Mouse (Mus musculus) spleen, postnatal 14 days (tissue): ENCODE measurements around the gene Fibp.

Source experiments
- DNase-seq, 2 experiments: peaks; one replicate each; pipeline ENCODE4 v3.0.0; 2021 to 2022; ENCODE audit warnings: low spot score in 2 of 2

Fibp gene

DNA sequence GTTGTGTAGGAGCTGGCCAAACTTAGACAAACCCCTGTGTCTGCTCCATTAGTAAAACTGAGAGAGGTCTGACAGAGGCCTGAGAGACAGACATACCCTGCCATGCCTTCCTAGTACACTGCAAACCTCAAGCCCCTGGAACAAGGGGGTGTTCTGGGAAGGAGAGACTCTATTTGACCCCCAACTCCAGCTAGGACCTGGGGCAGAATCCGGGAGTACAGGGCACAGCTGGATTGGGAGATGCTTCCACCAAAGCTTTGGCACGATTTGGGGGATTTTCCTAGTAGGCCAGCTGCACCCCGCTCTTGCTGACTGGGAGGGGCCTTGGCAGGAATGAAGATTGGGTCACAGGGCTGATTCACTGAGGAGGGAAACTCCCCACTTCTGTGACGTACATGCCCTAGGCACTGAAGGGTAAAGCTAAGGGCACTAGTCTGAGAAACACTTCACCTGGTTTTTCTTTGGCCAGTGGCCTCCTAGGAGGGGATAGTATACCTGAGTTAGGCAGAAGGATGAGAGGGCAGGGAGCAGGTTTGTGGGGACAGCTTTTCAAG is 28.4 kb upstream of the Fibp start:
- DNase-seq, result no peak

DNA sequence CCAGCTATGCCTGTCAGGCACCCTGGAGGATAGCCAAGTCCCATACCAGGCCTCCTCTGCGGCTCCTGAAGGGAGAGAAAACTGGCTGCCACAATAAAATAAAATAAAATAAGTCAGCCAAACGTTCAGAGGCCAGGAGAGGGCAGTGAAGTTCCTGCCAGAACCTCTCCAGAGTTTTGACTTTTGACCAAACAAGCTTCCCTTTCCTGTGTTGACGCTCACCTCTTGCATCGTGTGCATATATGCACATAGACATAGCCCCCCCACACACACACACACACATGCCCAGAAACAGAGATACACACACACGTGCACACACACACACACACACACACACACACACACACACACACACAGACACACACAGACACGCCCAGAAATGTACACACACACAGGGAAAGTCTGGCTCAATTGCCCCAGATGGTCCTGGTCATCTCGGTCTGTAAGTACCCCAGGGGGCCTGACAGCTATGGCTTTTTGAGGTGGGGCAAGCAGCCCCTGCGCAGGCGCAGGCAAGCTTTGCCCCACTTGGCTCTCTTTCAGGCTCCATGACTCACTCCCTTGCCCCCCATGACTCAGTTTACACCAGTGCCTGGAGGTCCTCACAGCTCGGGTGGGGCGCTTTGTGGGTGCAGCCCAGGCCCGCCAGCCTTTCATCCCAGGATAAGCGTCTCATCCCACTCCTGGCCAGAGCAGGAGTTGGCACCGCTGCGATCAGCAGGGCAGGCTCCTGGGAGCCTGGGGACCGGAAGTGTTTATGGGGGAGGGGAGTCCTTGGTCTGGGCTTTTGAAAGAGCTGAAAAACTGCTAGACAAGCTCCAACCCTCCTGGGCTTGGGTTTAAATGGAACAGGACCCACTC is 27.2 kb upstream of the Fibp start:
- DNase-seq, result no peak

DNA sequence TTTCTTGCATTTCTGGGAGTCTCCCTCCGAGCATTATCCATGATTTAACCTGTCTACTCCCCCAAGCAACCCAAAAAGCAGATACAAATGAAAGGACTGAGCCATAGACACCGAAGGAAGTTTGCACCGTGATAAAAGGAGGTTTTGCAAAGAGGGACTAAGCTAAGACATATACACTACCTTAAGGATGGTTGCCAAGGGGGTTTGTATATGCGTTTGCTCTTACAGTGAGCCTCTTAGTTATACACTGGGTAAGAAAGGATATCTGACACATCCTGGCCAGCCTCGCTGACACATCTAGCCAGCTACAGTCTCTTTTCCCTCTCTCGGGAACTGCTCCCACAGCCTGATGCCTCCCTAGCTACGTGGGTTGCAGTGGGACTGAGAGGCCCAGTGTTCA is 26.5 kb upstream of the Fibp start:
- no peak for DNase-seq

DNA sequence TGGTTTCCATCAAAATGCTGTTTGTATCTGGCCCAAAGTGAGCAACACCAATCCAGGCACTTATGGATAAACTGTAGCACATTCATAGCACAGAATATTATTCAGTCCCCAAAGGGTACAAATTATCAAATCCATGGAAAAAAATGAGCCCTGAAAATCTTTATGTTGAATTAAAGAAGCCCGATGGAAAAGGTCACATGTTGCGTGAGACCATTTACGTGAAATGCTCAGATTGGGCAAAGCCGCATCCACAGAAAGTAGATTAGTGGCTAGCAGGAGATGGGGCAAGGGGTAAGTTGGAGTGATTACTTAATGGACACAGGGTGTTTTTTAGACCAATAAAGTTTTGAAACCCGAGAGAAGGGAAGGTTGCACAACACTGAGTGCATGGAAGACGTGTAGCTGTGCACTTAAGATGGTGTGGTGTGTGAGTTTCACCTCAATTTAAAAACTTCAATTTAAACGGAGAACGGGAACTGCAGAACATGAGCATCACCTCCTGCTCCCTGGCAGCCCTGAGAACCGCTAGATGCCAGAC is 16.0 kb upstream of the Fibp start:
- DNase-seq, result no peak

DNA sequence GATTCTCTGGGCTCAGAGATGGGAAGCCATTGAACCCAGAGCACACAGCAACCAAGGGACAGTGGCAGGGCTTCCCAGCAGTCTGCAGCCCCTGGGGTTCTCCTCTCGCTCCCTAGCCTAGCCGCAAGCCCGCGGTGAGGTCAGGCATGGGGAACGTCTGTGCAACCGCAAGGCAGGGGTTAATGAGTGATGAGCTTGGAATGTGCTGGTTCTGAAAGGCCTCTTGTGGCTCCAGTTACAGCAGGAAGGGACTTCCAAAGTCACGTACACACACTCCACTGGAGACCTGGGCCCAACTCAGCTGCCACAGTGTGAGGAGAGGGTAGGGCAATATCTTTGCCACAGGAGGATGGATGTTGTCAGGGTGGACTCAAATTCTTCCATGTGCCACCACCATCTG is 15.5 kb upstream of the Fibp start:
- DNase-seq, result no peak

DNA sequence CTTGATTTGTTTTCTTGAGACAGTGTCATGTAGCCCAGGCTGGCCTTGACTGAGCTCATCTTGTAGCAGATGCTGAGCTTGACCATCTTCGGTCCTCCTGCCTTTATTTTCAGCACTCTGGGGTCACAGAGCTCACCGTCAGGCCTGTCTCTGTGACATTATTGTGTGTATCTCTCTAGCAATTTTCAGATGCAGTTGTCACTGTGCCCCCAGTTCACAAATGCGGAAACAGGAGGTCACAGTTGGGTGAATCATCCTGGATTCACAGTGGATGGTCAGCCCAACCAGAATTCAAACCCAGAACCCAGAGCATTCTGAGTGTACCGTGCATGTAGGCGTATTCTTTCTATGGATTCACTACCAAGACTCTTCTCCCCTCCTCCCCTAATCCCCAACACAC is 14.7 kb upstream of the Fibp start:
- DNase-seq, result no peak

DNA sequence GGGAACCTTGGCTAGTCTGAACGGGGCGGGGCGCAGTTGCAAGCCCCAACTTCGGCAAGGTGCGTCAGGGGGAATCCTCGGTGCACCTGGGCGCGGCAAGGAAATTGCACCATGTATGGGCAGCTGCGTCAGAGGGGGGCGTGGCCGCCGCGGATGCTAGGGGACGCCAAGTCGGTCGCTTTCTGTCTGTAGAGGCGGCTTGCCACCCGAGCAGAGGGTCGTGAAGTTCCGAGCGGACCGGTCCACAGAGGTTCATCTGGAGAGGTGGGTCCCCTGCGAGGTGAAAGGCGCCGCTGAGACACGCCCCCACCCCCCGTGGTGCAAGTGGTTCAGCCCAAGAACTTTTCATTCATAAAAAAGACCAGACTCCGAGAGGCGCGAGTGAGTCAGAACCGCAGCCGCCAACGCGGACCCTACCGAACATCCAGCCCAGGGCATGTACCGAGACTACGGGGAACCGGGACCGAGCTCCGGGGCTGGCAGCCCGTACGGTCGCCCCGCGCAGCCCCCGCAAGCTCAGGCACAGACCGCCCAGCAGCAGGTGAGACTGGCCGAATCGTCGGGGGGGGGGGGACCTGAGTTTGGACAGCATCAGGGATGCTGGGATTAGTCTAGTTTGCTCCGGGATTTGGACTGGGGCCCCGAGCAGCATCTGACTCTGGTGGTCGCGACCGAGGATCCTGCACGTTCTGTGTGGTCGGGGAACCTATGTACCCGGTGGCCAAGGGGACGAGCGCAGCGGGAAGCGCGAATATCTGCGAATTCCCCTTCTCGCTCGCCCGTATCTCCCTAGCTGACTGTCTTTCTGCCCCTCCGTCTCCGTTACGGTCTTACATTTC is 12.7 kb upstream of the Fibp start, which contains the start of gene Fosl1:
Gene Fosl1 (plus strand): TSS at position 33 of the 839 bp plus-strand sequence.
- peak; percentile 41 to 67 for DNase-seq

DNA sequence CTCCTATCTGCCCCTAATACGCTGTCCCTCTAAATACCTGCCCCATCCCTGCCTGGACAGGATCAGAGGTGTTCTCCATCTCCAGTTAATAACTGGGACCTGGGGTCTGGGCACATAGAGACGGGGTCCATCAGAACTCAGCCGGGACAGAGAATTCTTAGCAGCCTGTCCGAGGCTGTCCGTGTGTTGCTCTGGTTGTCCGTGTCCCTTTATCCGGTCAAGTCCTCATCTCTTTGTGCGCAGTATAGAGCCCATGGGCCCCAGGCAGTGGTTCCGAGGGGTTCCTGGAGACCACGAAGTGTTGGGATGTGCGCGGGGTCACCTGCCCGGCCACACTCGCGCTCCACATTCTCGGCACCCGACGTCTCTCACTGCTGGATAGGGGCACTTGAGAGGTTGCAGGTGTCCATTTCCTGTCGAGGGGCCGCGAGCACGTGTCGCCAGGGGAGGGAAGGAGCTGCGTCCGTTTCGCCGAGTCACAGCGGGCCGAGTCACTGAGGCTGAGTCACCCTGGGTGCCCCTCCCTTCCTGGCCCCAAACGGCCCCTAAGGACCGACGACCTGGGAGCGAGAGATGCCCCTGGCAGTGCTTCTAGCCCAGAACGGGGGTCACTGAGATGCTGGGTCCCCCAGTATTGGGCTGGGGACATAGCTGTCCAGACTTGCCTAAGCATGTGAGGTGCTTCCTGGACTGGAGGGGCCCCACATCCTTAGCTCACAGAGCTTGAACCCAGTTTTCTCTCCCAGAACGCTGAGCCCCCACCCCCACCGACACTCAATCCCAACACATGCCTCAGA is 11.9 kb upstream of the Fibp start:
- DNase-seq, result no peak

DNA sequence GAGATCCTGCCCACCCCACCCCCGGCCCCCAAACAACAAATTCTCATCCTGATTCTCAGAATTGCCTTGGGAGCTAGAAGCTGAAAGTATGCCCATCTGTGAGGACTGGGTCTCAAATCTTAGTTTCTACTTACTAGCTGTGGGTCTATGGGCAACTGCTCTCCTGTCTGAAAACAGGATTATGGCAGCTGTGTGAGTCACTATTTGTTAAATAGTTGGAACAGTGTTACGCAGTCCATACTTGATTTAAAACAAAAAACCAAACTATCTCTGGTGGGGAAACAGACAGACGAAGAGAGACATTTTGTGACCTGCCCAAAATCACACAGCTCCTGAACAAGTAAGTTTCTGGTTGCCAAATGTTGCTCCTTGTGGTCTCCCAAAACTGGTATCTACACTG is 10.7 kb upstream of the Fibp start:
- DNase-seq, result no peak

DNA sequence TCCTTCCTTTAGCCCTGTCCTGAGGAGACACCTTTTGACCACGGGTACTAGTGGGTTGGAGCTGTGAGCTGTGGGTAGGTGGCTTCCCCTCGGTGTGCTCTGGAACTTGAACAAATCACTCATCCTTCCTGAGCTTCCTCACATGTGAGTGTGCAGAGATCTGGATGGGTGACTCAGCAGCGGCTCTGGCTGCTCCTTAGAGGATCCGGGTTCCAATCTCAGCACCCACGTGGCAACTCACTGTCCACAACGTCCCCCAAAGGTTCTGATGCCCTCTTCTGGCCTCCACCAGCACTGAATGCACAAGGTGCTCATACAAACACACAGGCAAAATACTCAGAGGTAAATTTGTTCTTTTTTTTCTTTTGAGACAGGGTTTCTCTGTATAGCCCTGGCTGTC is 8.6 kb upstream of the Fibp start:
- no peak for DNase-seq

DNA sequence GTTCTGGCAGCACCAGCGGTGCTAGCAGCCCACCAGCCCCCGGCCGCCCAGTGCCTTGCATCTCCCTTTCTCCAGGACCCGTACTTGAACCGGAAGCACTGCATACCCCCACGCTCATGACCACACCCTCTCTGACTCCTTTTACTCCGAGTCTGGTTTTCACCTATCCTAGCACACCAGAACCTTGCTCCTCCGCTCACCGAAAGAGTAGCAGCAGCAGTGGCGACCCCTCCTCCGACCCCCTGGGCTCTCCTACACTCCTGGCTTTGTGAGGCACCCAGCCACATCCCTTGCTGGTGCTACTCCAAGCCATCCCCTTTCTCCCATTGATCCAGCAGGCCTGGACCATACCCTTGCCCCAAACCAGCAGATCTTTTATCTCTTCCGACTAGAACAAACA is 5.4 kb upstream of the Fibp start:
- no peak for DNase-seq

DNA sequence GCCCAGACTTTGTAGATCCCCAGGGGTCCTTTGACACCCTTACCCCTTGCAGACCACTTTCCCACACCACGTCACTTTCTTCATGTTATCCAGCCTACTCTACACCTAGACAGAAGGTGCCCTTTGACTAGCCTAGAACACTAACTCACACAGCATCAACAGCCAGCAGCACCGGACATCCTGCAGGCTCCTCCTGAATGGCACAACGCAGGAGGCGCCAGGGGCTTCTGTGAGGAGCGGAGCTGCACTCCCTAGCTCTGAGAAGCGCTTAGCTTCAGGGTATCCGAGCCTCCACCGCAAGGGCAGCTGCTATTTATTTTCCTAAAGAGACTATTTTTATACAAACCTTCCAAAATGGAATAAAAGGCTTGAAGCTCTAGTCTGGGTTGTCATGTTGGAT is 4.8 kb upstream of the Fibp start:
- no peak for DNase-seq

DNA sequence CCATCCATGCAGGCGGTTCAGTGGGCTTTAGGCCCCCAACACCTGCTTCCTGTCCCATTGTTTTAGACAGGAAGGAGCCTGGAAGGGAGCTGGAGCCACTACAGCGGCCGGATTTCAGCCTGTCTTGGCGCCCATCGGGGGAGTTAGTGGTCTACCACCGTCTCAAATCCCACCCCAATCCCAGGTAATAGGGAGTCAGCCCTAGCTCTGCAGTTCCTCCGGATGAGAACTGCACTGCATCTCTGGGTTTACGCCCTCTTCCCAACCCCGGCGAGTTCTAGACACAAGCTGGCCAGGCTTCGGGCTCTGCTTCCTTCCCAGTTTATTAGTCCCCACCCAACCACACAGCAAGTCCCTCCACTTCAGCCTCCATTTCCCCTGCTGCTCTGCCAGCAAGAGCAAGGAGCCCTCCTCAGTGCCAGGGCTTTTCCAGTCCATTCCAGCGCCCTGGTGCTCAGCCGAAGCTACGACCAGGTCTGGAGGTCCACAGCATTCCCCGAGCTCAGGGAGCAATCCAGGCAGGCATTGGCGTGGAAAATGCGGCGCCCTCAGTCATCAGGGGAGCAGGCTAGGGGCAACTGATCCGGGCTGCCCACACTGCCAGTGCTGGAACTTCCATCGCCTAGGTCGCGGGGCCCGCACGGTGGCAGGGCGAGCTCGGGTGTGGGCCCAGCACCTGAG is 4.0 kb upstream of the Fibp start:
- DNase-seq, result no peak

DNA sequence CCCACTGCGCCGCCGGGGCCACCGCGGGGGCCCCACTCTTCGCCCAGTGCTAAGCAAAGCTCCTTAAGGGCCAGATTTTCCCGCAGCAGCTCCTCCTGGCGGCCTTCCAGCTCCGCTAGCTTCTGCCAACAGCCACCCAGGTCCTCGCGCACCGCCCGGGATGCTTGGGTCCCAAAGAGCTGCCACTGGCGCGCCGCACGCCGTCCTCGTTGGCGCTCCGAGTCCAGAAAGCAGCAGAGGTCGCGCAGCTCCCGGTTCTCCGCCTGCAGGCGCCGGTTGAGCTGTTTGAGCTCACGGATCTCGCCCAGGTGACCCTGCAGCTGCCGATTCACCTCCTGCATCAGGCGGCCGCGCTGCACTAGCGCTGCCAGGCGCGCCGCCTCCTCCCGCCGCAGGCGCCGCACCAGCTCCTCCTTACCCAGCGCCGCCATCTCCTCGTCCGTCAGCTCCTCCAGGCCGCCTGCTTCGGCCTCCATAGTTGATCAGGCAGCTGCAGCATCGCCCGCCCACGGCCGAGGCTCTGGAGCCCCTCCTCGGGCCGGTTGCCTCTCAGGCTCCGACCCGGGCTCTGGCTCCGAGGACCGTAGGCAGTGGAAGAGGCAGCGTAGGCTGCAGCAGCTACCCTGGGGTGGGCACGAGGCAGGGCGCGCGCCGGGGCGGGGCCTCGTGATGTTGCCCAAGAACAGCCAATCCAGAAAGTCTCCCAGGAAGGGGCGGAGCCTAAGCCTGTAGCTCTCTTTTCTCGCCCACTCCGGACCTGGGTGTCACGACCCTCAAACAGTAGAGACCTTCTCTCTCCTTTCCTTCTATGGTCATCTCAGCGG is 3.3 kb upstream of the Fibp start:
- DNase-seq, result peak; percentile 78 to 88

DNA sequence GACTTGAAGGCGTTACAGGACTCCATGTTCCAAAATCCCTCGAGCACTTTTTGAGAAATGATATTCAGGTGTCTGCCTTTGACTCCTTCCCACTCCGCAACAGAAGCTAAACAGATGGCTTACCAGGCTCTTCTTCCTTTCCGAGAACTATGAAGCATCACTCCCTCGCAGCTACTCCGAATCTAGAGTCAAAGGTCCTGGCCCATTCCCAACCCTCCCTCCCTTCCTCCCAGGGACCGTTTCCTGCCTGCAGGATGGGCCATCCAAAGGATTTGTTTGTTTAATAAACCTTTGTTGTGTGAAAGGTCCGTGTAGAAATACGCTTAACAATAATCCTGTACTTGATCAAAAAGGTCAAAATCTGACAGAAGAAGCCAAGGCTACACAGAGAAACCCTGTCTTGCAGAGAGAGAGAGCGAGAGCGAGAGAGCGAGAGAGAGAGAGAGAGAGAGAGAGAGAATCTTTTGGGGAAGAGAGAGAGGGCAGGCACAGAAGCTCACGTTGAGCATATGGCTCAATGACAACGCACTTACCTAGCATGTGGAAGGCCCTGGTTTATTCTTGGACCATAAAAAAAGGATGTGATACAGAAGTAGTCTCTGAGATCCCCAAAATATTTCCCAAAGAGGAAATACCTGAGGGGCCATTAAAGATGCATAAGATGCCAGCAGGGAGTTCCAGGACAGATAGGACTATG is 2.5 kb upstream of the Fibp start, which contains the start of gene Ccdc85b:
Gene Ccdc85b (minus strand): TSS at position 149 of the 697 bp plus-strand sequence.
- DNase-seq, result no peak

DNA sequence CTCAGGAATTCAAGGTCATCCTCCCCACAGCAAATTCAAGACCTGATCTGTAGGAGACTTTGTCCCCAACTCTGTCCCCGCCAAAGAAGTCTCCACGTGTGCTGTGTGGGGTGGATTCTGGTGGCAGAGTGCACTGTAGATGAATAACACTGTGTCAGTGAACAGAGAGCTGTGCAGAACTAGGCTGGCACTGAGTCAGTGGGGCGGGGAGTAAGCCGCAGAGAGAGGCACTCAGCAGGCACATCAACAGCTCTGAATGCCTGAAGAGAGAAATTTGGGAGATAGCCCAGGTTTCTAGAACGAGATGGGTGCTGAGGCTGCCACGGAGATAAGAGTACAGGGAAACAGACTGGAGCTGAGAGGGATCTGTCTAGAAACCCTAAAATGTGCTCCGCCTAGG is 1.4 kb upstream of the Fibp start:
- no peak for DNase-seq

DNA sequence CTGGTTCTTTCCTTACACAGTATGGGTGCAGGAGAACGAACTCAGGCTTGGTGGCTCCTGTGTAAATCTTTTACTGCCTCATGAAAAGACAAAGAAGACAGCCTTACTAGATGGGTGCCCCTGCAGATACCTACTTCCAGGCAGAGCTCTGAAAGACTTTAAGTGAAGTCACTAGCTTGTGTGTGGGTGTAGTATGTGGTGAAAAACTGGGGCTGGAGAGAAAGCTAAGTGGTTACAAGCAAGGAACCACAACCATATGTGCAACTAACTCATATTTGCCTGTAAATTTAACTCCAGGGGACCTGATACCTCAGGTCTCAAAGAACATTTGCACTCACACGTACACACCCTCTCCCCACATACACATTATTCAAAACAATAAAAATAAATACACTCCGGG is 519 bp upstream of the Fibp start:
- DNase-seq, result no peak

DNA sequence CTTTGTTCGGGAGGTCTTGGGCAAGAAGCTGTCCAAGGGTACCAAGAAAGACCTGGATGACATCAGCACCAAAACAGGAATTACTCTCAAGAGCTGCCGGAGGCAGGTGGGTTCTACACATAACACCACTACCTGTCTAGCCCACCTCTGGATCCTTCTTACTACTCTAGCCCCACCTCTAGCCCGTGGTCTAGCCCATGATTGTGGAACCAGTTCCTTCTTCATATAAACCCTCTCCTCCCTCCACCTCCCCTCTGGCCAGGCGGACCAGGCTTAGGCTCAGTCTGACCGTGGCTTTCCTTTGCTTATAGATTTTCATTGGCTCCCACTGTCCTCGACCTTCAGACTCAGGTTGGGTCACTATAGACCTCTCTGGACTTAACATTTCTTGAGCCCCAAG is 996 bp downstream of the Fibp start:
- no peak for DNase-seq

DNA sequence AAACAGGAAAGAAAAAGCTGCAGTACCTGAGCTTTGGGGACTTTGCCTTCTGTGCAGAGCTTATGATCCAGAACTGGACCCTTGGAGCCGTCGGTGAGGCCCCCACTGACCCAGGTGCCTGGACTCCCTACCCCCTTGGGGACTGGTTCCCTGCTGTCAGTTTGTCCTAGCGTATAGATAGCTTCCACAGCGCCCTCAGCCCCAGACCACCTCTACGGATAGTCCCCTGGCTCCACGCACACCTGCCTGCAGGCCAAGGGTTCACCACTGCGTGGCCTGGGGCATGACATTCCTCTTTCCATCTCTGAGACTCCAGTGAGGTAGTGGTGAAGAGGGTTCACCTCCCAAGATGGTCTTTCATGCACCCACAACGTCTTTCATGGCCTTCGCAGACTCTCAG is 2.8 kb downstream of the Fibp start:
- DNase-seq, result no peak
